Mouse (Mus musculus) ovary, postnatal 36 days (tissue): ENCODE measurements around the gene Cacng4.

Source experiments
- DNase-seq: peaks from one replicate; pipeline ENCODE4 v3.0.0; 2022; ENCODE audit warnings: low spot score, mixed read lengths

Cacng4 gene

GRCm38 (mm10) chr11:107773312-107773711 lies 21.0 kb downstream of the Cacng4 start:
- DNase-seq = no peak

GRCm38 (mm10) chr11:107772002-107772401 lies 22.4 kb downstream of the Cacng4 start:
- DNase-seq = peak; percentile 15

DNA sequence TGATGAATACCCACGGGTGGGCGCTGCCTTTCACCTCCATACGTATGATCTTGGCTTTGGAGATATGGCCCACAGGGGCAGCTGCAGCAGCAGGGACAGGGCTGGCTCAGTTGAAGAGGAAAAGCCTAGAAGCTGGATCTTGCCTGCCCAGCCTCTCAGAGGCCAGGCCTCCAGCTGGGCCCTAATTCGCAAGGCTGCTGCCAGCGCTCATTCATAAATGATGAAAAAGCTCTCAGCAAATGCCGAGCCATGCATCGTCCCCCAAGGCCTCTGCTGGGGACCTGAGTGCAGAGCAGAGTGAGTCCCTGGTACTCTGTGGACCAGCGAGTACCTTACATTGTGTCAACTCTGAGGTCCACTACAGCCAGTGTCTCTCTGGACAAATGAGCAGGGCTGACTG lies 26.0 kb downstream of the Cacng4 start:
- no peak for DNase-seq

- DNase-seq = no peak
Measured at GRCm38 (mm10) chr11:107766932-107767331, 27.4 kb downstream of the Cacng4 start.

DNA sequence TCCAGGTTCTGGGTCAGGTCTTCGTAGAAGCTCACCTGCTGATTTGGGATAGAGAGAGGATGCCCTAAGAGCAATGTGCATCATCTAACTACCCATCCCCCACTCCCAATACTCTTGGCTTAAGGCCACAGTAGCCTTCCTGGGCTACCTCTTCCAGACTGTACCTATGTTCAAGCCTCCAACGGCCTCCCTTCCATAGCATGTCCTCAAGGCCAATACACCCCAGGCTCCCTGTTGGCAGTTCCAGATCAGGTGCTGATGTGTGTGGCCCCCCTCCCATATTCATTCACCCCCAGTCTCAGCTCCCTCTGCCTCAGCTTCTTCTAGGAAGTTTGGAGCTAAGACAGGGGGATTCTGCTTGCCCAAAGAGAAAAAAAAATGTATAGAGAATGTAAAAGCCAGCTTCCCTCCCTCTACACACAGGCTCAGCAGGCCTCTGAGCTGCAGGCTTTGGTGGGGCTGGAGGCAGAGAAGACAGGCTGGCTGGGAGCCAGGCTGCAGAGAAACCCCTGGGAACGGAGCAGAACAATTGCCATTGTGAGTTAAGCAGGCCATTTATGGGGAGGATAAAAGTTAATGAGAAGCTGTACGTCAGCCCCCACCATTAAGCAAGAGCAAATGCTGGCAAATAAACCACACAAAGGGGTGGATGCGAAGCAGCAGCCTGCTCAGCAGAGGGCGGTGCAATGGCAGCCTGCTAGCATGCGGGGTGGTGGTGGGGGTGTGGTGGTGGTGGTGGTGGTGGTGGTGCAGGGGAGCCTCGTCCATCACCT lies 31.5 kb downstream of the Cacng4 start:
- no peak for DNase-seq

GRCm38 (mm10) chr11:107761790-107762500 lies 32.4 kb downstream of the Cacng4 start:
- no peak for DNase-seq

DNA sequence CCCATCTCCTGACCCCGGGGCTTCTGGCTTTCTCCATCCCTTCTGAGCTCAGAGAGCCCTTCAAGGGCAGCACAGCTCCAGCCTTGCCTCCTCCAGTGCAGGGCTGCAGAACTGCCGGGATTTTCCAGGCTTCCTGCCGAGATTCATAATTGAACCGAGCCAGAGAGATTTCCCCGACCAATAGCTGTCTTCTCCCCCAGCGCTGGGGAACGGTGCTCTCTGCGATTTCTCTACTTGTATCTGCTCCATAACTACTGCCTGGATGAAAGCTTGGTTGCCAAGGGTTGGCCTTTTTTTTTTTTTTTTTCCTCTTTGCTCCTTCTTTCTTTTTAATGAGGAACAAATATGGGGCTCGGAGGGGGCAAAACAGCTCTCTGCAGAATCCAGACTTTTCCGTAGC lies 34.4 kb downstream of the Cacng4 start:
- no peak for DNase-seq

DNA sequence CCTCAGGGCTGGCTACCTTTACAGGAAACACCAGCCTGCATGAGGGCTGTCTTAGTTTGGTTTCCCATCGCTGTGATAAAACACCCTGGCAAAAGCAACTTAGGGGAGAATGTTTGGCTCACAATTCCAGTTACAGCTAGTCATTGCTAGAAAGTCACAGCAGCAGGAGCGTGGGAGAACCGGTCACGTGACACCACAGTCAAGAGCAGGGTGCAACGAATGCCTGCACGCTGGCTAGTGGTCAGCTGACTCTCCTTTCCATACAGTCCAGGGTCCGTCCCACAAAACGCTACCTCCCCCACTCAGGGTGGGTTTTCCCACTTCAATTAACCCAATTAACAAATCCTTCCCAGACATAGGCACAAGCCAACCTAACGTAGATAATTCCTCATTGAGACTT lies 34.8 kb downstream of the Cacng4 start:
- no peak for DNase-seq

DNA sequence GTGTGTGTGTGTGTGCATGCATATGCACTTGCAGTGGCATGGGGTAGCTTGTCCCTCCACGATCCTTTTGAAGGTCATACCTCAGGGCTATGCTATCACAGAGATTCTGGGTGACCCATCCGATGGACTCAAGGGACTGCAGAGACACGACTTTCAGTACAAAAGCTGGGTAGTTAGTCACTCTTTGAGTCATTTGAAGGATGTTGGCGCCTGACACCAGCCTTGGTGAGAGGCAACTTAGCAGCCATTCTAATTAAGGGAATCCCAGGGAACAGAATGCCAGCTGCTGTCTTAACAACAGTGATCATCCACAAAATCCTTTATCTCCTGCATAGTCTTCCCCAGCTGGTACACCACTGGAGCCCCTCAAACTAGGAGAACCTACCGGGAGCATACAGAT lies 45.2 kb downstream of the Cacng4 start:
- DNase-seq = no peak

DNA sequence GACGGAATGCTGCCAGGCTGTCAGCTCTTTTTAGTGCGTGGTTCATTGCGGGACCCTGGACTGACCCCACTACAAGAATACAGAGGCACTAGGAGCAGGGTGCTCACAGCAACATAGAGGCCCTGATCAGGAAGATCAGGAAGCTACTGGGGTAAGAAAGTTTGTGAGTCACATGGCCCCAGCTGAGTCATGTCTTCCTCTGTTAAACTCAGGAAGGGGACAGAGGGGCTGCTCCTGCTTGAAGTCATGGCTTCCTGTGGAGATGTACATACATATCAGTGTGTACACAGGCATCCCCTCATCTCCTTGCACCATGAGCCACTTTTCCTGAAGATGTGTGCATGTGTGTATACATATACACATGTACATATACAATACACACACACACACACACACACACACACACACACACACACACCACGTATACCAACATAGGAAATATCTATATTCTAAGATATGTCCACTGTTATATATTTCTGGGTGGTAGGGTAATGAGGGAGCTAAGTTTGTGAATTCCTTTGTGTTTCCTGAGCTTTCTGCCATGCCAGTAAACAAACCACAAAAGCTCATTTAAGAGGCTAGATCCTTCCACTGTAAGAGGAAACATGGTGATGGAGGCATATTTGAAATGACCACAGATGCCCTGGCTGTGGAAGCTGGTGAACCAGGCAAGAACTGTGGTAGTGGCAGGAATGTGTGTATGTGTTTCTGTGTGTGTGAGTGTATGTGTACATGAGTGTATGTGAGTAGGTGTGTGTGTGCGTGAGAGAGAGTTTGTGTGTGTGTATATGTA lies 45.9 kb downstream of the Cacng4 start:
- no peak for DNase-seq

DNA sequence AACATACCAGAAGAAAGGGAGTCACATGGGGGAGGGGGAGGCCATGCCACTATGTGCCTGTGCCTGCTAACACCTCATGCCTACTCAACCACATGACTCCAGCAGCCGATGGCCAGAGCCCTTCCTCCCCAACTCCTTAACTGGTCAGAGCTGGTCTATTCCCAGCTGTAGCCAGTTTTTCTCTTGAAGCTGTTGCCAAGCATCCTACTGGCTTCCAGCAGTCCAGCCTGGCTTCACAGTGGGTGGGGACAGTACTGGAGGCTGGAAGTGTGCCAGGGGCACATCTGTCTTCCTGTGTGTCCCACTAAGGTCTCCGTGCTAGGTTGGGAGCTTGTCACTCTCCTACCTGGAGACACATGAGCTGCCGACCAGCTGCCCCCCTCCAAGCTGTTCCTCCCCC lies 51.3 kb downstream of the Cacng4 start:
- no peak for DNase-seq

GRCm38 (mm10) chr11:107738418-107739099 lies 55.8 kb downstream of the Cacng4 start:
- DNase-seq = no peak

GRCm38 (mm10) chr11:107737886-107738285 lies 56.5 kb downstream of the Cacng4 start:
- no peak for DNase-seq

GRCm38 (mm10) chr11:107734133-107734532 lies 60.2 kb downstream of the Cacng4 start:
- DNase-seq = peak; percentile 16

- DNase-seq = no peak
Measured at GRCm38 (mm10) chr11:107731498-107731897, 62.9 kb downstream of the Cacng4 start.

GRCm38 (mm10) chr11:107730940-107731339 lies 63.4 kb downstream of the Cacng4 start:
- no peak for DNase-seq

- DNase-seq = no peak
Measured at GRCm38 (mm10) chr11:107729141-107729540, 65.2 kb downstream of the Cacng4 start.

DNA sequence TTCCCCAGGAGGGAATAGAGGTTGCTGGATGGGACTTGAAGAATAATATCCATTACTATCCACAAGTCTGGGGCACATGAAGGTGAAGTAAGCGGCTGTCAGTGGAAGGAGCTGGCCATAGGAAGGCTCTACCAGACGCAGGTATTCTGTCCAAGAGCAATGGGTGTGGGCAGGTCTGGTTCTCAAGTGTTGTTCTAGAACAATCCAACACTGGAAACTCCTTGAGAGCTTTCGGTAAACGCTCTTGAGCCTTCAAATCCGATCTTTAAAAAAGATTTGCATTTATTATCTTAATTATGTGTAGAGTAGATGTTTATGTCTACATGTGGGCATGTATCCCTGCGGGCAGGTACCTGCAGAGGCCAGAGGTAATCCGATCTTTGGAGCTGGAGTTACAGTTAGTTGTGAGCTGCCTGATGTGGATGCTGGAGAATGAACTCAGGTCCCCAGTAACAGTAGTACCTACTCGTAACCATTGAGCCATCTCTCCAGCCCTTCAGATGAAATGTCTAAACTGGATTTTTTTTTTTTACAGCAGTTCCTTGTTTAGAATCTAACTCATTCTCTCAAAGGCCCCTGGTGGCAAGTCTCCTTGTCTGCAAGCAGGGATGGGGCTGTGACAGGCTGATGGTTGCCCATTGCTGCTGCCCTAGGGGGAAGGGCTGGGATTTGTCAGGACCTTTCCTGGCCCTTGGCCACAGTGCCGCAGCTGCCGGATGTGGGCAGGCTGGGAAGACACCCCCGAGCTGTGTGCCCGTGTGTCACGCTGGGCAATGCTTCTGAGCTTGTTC lies 66.1 kb downstream of the Cacng4 start:
- DNase-seq = no peak

DNA sequence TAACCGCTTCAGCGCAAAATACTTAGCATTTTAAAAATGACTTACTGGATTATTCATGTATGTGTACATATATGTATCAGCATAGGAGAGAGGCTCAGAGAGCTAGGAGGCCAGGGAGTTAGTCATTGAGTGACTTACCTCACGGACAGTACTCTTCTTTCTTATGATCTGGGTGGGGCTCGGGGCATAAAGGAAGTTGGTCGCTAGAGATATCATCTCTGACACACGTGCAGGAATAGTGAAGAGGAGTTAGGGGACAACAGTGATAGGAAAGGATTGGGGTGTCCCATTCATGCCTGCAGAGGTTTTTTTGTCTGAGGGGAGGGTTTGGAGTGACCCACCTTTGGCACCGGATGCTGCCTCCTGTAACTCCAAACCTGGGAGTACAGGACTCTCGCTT lies 69.8 kb downstream of the Cacng4 start:
- no peak for DNase-seq

DNA sequence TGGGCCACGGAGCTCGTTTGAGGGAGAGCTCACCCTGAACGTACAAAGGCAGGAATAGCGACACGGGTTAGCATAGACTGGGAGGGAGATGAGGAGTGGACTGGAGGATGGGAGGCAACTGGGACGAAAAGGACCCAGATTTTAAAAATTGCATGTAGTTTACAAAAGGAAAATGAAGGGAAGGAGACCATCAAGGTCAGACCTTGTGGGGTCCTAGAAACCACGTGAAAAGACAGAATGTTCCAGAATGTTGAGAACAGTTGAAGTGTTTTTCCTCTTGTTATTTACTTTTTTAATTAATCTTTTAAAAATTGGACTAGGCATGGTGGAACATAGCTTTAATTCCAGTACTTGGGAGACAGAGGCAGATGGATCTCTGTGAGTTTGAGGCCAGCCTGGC lies 73.3 kb downstream of the Cacng4 start:
- no peak for DNase-seq

- no peak for DNase-seq
Measured at GRCm38 (mm10) chr11:107720264-107721021, 73.9 kb downstream of the Cacng4 start.
